Comparison of ENCODE assay signal across 9 mouse cellular contexts in the genomic region with DNA sequence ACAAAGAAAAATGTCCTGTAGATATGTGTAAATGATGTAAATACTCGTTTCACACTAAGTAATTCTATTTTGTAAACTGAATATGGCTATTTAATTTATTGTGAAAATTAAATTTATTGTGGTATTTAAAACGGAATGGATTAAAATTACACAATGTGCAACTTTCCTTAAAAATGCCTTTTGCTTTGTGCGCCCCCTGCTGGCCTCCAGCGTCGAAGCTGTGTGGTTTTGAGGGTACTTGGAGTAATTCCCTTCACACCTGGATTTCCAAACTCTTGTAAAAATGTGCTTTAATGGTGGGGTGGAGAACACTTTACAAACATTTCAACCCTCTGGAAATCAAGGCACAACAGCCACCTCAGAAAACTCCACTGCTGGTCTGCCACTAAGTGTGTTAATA.
DNase-seq lines count a peak whose midpoint lies in the region; ATAC-seq and TF ChIP-seq lines count a peak whose summit lies in the region.
"Had no signal": no experiment of that assay in that cellular context is flagged by ENCODE, and none has a peak within 500 bp of the region (broad histone marks: within the 10 kb centered on the region; RNA-seq: fewer than 3 reads in every experiment).

No protein-coding gene starts in this region.

- H3K27ac ChIP-seq in heart, postnatal 0 days (ENCODE audit: low read depth), result no peak overlapping the region
- no peak overlapping the region for H3K27ac ChIP-seq in thymus, adult 2 months (ENCODE audit: control insufficient read depth, insufficient read depth, low read length)
- no peak overlapping the region for H3K27ac ChIP-seq in small intestine, adult 2 months (ENCODE audit: insufficient read depth, low read depth, low read length)

- no peak for DNase-seq in heart, postnatal 0 days (ENCODE audit: low spot score)
- DNase-seq in heart, adult 11 months, result no peak
- peak; percentile 2 for DNase-seq in thymus, postnatal 0 days (ENCODE audit: low spot score)
- no peak for DNase-seq in thymus, adult 2 months
- peak; percentile 51 to 60 for DNase-seq in cerebellum, postnatal 14 days
- peak; percentile 50 to 63 for DNase-seq in left cerebral cortex, adult 18-20 months (ENCODE audit: low spot score in 2 of 2)
- DNase-seq in MN1 (ENCODE audit: low spot score), result no peak

- no peak overlapping the region for H3K9ac ChIP-seq in heart, postnatal 0 days (replicated peaks; ENCODE audit: low read depth, low read length)

- H3K27me3 ChIP-seq in heart, postnatal 0 days (ENCODE audit: control insufficient read depth, insufficient read depth, low read length), result no peaks in the 10 kb centered on the region
- no peaks in the 10 kb centered on the region for H3K27me3 ChIP-seq in thymus, adult 2 months (ENCODE audit: control insufficient read depth, insufficient read depth, low read length)
- no peaks in the 10 kb centered on the region for H3K27me3 ChIP-seq in small intestine, adult 2 months (ENCODE audit: control insufficient read depth, insufficient read depth, low read length)

- no peak overlapping the region for H3K4me3 ChIP-seq in heart, postnatal 0 days (ENCODE audit: low read depth, low read length)
- H3K4me3 ChIP-seq in thymus, adult 2 months (ENCODE audit: control insufficient read depth, insufficient read depth, low read length), result no peak overlapping the region
- H3K4me3 ChIP-seq in small intestine, adult 2 months (ENCODE audit: low read depth, low read length), result no peak overlapping the region
- H3K4me3 ChIP-seq: myocyte had no signal

- no peaks in the 10 kb centered on the region for H3K4me1 ChIP-seq in heart, postnatal 0 days (ENCODE audit: control insufficient read depth, insufficient read depth)
- H3K4me1 ChIP-seq in thymus, adult 2 months (replicated peaks; ENCODE audit: control insufficient read depth, insufficient read depth, low read length), result no peaks in the 10 kb centered on the region
- no peaks in the 10 kb centered on the region for H3K4me1 ChIP-seq in small intestine, adult 2 months (ENCODE audit: control insufficient read depth, insufficient read depth, insufficient read length, low read length)

- TF ChIP-seq CTCF in heart, postnatal 0 days (IDR thresholded peaks at IDR 0.05; ENCODE audit: low read depth), result peak; percentile 54
- no peak for TF ChIP-seq CTCF in thymus, adult 2 months (IDR thresholded peaks at IDR 0.05; ENCODE audit: borderline replicate concordance, control insufficient read depth, extremely low read depth, insufficient read depth, low read length, poor library complexity)
- peak; percentile 41; the same call in 1 of the 2 replicates for TF ChIP-seq CTCF in small intestine, adult 2 months (IDR thresholded peaks at IDR 0.05; ENCODE audit: extremely low read depth, insufficient read length, insufficient replicate concordance, low read depth, low read length)

- H3K4me2 ChIP-seq in heart, postnatal 0 days (ENCODE audit: low read depth, low read length), result no peak overlapping the region

- TF ChIP-seq EP300 in heart, postnatal 0 days (IDR thresholded peaks at IDR 0.05; ENCODE audit: low read depth), result no peak

- H3K9me3 ChIP-seq in heart, postnatal 0 days (replicated peaks; ENCODE audit: control insufficient read depth, low read length), result no peaks in the 10 kb centered on the region

- H3K36me3 ChIP-seq in heart, postnatal 0 days (replicated peaks; ENCODE audit: control insufficient read depth, insufficient read depth, low read length), result no peaks in the 10 kb centered on the region
- no peaks in the 10 kb centered on the region for H3K36me3 ChIP-seq in thymus, adult 2 months (ENCODE audit: control insufficient read depth, insufficient read depth, low read length)
- H3K36me3 ChIP-seq in small intestine, adult 2 months (ENCODE audit: control insufficient read depth, insufficient read depth, low read length), result no peaks in the 10 kb centered on the region

- WGBS in heart, postnatal 0 days, result 7% methylated on average over 5 of the region's 5 CpGs
- 19% methylated on average over 5 of the region's 5 CpGs for WGBS in thymus, adult 2 months
- 19% methylated on average over 5 of the region's 5 CpGs for WGBS in small intestine, adult 2 months

- no peak for ATAC-seq in heart, postnatal 0 days (ENCODE audit: insufficient read depth, low read depth)

- TF ChIP-seq POLR2A in thymus, adult 2 months (IDR thresholded peaks at IDR 0.05; ENCODE audit: control insufficient read depth, extremely low read depth, insufficient read depth, low read length, poor library complexity), result no peak
- TF ChIP-seq POLR2A in small intestine, adult 2 months (IDR thresholded peaks at IDR 0.05; ENCODE audit: low read depth, low read length), result no peak

Comparison
In these comparisons a context has a peak if more than half of its experiments do, and no peak if none do; other contexts are left out.
1. DNase-seq: peak in thymus, postnatal 0 days (single experiment), cerebellum, postnatal 14 days (2 of 2) and left cerebral cortex, adult 18-20 months (2 of 2); none in heart, postnatal 0 days (single experiment), heart, adult 11 months (single experiment), thymus, adult 2 months (single experiment) and MN1 (single experiment).